Mouse (Mus musculus) liver, embryonic 14.5 days (tissue): ENCODE results near the gene Ppp1ca.

Experiments
- CTCF ChIP-seq: IDR thresholded peaks from 2 replicates; pipeline ENCODE4 v1.5.1; 2016; ENCODE audit warnings: antibody characterized with exemption, low read depth, control low read depth
- EP300 ChIP-seq: IDR thresholded peaks from 2 replicates; pipeline ENCODE4 v1.6.1; 2016; ENCODE audit warnings: antibody characterized with exemption, low read depth

- TF ChIP-seq CTCF, result no peak
- no peak for TF ChIP-seq EP300
These were observed 4.2 kb downstream of the Ppp1ca start for GRCm38 (mm10) chr19:4196048-4196447.
